31 mouse cellular contexts compared by ENCODE assay signal in genomic region chr10:25533105-25533504, GRCm38 (mm10). TPM values are rescaled to one million over a fixed set of nuclear protein-coding genes. Genes with fewer than 3 reads are reported as not detected.
DNase-seq lines count a peak whose midpoint lies in the region; ATAC-seq and TF ChIP-seq lines count a peak whose summit lies in the region.
"Had no signal": no experiment of that assay in that cellular context is flagged by ENCODE, and none has a peak within 500 bp of the region (broad histone marks: within the 10 kb centered on the region; RNA-seq: fewer than 3 reads in every experiment).

No protein-coding gene starts in this region.

- H3K4me3 ChIP-seq in heart, embryonic 10.5 days = no peak overlapping the region
- H3K4me3 ChIP-seq in heart, adult 2 months = no peak overlapping the region
- no peak overlapping the region; the same call in 1 of the 2 replicates for H3K4me3 ChIP-seq in liver, adult 2 months (ENCODE audit: insufficient read depth, low read depth, low read length)
- H3K4me3 ChIP-seq: embryonic facial prominence, embryonic 12.5 days; forebrain, embryonic 13.5 days; gastrocnemius, adult 2 months; left cerebral cortex, adult 2 months; liver, embryonic 13.5 days; midbrain, embryonic 12.5 days; stomach, embryonic 15.5 days had no signal

- H3K9ac ChIP-seq in heart, adult 2 months (ENCODE audit: low read depth, low read length) = no peak overlapping the region
- H3K9ac ChIP-seq in liver, adult 2 months (ENCODE audit: low read depth, low read length) = 0 out of 2 replicates have a peak overlapping the region, but pooled peaks have one; percentile 23
- H3K9ac ChIP-seq: embryonic facial prominence, embryonic 12.5 days; forebrain, embryonic 13.5 days; hindbrain, embryonic 14.5 days; liver, embryonic 13.5 days; midbrain, embryonic 12.5 days; stomach, embryonic 15.5 days had no signal

- intact Hi-C loops in heart, adult 2 months (cut with DNase I) = no loop called here

- H3K9me3 ChIP-seq in heart, embryonic 10.5 days = no peaks in the 10 kb centered on the region
- H3K9me3 ChIP-seq: embryonic facial prominence, embryonic 12.5 days; forebrain, embryonic 13.5 days; liver, embryonic 13.5 days; midbrain, embryonic 12.5 days; stomach, embryonic 15.5 days had no signal

- ATAC-seq in hematopoietic stem cell, adult 5-6 weeks (replicated peaks in 1 of 2; ENCODE audit: insufficient read depth in 1 of 2, low FRiP score in 2 of 2, low TSS enrichment in 1 of 2, low read depth in 1 of 2, poor library complexity in 2 of 2, severe bottlenecking in 2 of 2) = peak; percentile 46 to 59; a peak in 2 of 4 replicates
- ATAC-seq: forebrain, embryonic 13.5 days had no signal

- peak; percentile 71 for DNase-seq in heart, embryonic 10.5 days (ENCODE audit: low spot score)
- no peak for DNase-seq in heart, adult 2 months
- DNase-seq in liver, adult 2 months (ENCODE audit: extremely low read depth, low read depth, low spot score) = peak; percentile 60
- no peak for DNase-seq in liver
- DNase-seq in 416B (ENCODE audit: low read depth) = peak; percentile 46
- DNase-seq in layer of hippocampus, adult 8-10 months (ENCODE audit: low spot score in 2 of 2) = no peak
- DNase-seq: adrenal gland, postnatal 36 days; cerebellum, adult 9-10 months; gastrocnemius, adult 2 months; liver, embryonic 13.5 days; thymus, adult 2 months had no signal

- TF ChIP-seq CTCF in heart, adult 2 months (IDR thresholded peaks at IDR 0.05) = no peak
- TF ChIP-seq CTCF in liver, adult 2 months (IDR thresholded peaks at IDR 0.05; ENCODE audit: low read depth, low read length) = no peak

- peaks cover 14% of the 10 kb centered on the region for H3K4me1 ChIP-seq in heart, embryonic 10.5 days
- H3K4me1 ChIP-seq in heart, adult 2 months (ENCODE audit: control insufficient read depth, insufficient read depth, low read length) = no peaks in the 10 kb centered on the region; the same call in 1 of the 2 replicates
- peaks cover 21% of the 10 kb centered on the region for H3K4me1 ChIP-seq in liver, adult 2 months (ENCODE audit: control insufficient read depth, insufficient read depth, low read length)
- H3K4me1 ChIP-seq: forebrain, embryonic 13.5 days; liver, embryonic 13.5 days; midbrain, embryonic 12.5 days; stomach, embryonic 15.5 days had no signal

- 65% methylated on average over 2 of the region's 2 CpGs for WGBS in heart, embryonic 10.5 days
- WGBS in heart, adult 2 months = 43% methylated on average over 2 of the region's 2 CpGs
- 17% methylated on average over 2 of the region's 2 CpGs for WGBS in liver, adult 2 months

- no peak overlapping the region for H3K27ac ChIP-seq in heart, embryonic 10.5 days
- no peak overlapping the region for H3K27ac ChIP-seq in heart, adult 2 months
- peak overlapping the region; percentile 40 for H3K27ac ChIP-seq in liver, adult 2 months (replicated peaks; ENCODE audit: insufficient read depth, low read depth, low read length)
- H3K27ac ChIP-seq: embryonic facial prominence, embryonic 12.5 days; forebrain, embryonic 13.5 days; gastrocnemius, adult 2 months; hindbrain, embryonic 14.5 days; kidney, postnatal 0 days; left cerebral cortex, adult 2 months; liver, embryonic 13.5 days; midbrain, embryonic 12.5 days; stomach, embryonic 15.5 days had no signal

- TF ChIP-seq POLR2A in heart, adult 2 months (IDR thresholded peaks at IDR 0.05; ENCODE audit: insufficient read depth, low read depth, low read length) = no peak
- TF ChIP-seq POLR2A in liver, adult 2 months (IDR thresholded peaks at IDR 0.05; ENCODE audit: extremely low read depth, insufficient read depth, low read length) = no peak

- H3K36me3 ChIP-seq in heart, embryonic 10.5 days = no peaks in the 10 kb centered on the region
- H3K36me3 ChIP-seq in heart, adult 2 months (ENCODE audit: control insufficient read depth, insufficient read depth, low read length) = no peaks in the 10 kb centered on the region
- H3K36me3 ChIP-seq in liver, adult 2 months (ENCODE audit: control insufficient read depth, insufficient read depth, low read length) = peaks cover 21% of the 10 kb centered on the region
- H3K36me3 ChIP-seq: embryonic facial prominence, embryonic 12.5 days; liver, embryonic 13.5 days; midbrain, embryonic 12.5 days; stomach, embryonic 15.5 days had no signal

- TF ChIP-seq EP300 in heart, adult 2 months (IDR thresholded peaks at IDR 0.05; ENCODE audit: insufficient read depth, low read depth, low read length) = no peak

- no peaks in the 10 kb centered on the region for H3K27me3 ChIP-seq in heart, embryonic 10.5 days (ENCODE audit: insufficient read depth, poor library complexity, severe bottlenecking)
- no peaks in the 10 kb centered on the region for H3K27me3 ChIP-seq in heart, adult 2 months (ENCODE audit: control insufficient read depth, insufficient read depth, low read length)
- H3K27me3 ChIP-seq in liver, adult 2 months (ENCODE audit: control insufficient read depth, insufficient read depth, low read length) = no peaks in the 10 kb centered on the region
- H3K27me3 ChIP-seq: embryonic facial prominence, embryonic 12.5 days; forebrain, embryonic 13.5 days; liver, embryonic 13.5 days; midbrain, embryonic 12.5 days; stomach, embryonic 15.5 days had no signal

- no peaks in the 10 kb centered on the region for H3K79me2 ChIP-seq in heart, adult 2 months (replicated peaks; ENCODE audit: control insufficient read depth, insufficient read depth, low read length)
- H3K79me2 ChIP-seq in liver, adult 2 months (ENCODE audit: control insufficient read depth, insufficient read depth, low read length) = peaks cover 29% of the 10 kb centered on the region; the same call in 1 of the 2 replicates

RNA-seq across cellular contexts. Expression of gene Smlr1, which starts 3.0 kb away (rescaled TPM):
- not detected in 2 replicates for polyA plus RNA-seq in heart, embryonic 10.5 days (2016; fragmentation: Nextera tagmentation; extraction: Ambion mirVana)
- not detected for total RNA-seq in heart, adult 2 months (2021)
- polyA plus RNA-seq in heart, adult 2 months (2012; rRNA removed) = not detected in 2 replicates
- 79.3 and 89.4 TPM in 2 replicates for total RNA-seq in liver, adult 2 months (2014; rRNA removed)
- polyA plus RNA-seq in liver, adult 2 months (2012; rRNA removed) = 64.7 and 68.6 TPM in 2 replicates
- total RNA-seq in hematopoietic stem cell, adult 5-6 weeks (2017) = not detected in 2 replicates
- total RNA-seq in layer of hippocampus, adult 8-10 months (2022) = not detected
- total RNA-seq: adrenal gland, adult 18-20 months; adrenal gland, postnatal 36 days; ES-E14; gastrocnemius, adult 2 months; gastrocnemius, postnatal 4 days; heart, postnatal 25 days; layer of hippocampus, postnatal 10 days; left cerebral cortex, adult 2 months; left cerebral cortex, postnatal 36 days; megakaryocyte, adult 5-6 weeks; neutrophil, adult 5-6 weeks had no signal
- polyA plus RNA-seq: cortical plate, adult 2 months; embryonic facial prominence, embryonic 12.5 days; forebrain, embryonic 13.5 days; heart, embryonic 14.5 days; hindbrain, embryonic 14.5 days; intestine, embryonic 14.5 days; lung, embryonic 16.5 days; midbrain, embryonic 12.5 days; thymus, adult 2 months had no signal

Comparison
In these comparisons a context has a peak if more than half of its experiments do, and no peak if none do; other contexts are left out.
1. DNase-seq: peak in heart, embryonic 10.5 days (single experiment), liver, adult 2 months (single experiment) and 416B (single experiment); none in heart, adult 2 months (0 of 2), liver (single experiment) and layer of hippocampus, adult 8-10 months (0 of 2).
2. RNA of gene Smlr1, which starts 3.0 kb away (total RNA-seq): 79.3 to 89.4 TPM in liver, adult 2 months; not detected in layer of hippocampus, adult 8-10 months, not detected in heart, adult 2 months and not detected in hematopoietic stem cell, adult 5-6 weeks; every median in the first group is over 10 times any median in the second.